Mouse (Mus musculus) c-Kit-positive CD71-positive TER-119-negative erythroid progenitor cells, embryonic 14.5 days (primary cell): ENCODE measurements around the gene Stk24.

ENCODE experiments used
- DNase-seq: peaks from one replicate; pipeline ENCODE4 v3.0.0-alpha.2; 2013; ENCODE audit warnings: low read depth

Stk24 gene

DNA sequence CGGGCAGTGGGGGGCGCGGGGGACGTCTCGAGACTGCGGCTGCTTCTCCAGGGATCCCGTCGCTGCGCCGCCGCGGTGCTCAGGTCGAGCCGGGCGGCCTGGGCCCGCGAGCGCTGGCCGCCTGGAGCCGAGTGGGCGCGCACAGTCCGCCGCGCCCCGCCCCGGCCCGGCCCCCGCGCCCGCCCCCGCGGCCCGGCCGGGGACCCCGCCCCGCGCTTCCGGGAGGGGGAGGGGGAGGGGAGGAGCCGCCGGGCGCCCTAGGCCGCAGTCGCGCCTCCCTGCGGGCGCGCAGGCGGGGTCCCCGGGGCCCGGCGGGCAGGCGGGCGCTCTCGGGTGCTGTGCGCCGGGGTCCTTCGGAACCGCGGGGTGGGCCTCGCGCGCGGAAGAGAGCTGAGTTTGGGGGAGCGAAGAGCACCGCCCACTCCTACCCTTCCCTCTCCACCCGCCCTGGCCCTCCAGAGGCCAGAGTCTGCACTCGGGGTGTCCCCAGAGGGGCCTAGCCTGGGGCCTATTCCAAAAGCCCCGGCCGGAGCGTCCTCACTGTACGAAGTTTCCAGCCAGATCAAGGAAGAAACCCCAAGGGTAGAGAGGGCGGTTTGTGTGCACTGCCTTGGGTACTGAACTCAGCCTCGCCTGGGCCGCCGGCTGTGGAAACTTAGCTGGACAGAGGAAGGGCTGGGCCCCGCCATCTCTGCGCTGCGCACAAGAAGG is 540 bp downstream of the Stk24 start:
- DNase-seq, result no peak

- DNase-seq, result no peak
Measured at GRCm38 (mm10) chr14:121378243-121379115, 1.3 kb downstream of the Stk24 start.

GRCm38 (mm10) chr14:121376566-121376965 is 3.2 kb downstream of the Stk24 start:
- no peak for DNase-seq

- DNase-seq, result no peak
Measured at GRCm38 (mm10) chr14:121373901-121374300, 5.9 kb downstream of the Stk24 start.

DNA sequence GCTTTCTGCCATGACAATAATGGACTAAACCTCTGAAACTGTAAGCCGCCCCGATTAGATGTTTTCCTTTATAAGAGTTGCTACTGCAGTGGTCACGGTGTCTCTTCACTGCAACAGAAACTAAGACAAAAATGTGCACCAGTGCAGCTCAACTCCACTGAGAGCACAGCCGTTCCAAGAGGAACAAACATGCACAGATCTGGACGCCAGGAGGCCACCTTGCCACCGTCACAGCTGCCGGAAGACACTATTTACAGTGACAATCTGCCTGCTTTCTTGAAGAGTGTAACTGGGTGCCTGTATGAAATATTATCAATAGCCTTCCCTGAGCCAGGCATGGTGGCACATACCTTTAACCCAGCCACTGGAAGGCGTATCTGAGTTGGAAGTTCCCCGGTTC is 6.8 kb downstream of the Stk24 start:
- no peak for DNase-seq

DNA sequence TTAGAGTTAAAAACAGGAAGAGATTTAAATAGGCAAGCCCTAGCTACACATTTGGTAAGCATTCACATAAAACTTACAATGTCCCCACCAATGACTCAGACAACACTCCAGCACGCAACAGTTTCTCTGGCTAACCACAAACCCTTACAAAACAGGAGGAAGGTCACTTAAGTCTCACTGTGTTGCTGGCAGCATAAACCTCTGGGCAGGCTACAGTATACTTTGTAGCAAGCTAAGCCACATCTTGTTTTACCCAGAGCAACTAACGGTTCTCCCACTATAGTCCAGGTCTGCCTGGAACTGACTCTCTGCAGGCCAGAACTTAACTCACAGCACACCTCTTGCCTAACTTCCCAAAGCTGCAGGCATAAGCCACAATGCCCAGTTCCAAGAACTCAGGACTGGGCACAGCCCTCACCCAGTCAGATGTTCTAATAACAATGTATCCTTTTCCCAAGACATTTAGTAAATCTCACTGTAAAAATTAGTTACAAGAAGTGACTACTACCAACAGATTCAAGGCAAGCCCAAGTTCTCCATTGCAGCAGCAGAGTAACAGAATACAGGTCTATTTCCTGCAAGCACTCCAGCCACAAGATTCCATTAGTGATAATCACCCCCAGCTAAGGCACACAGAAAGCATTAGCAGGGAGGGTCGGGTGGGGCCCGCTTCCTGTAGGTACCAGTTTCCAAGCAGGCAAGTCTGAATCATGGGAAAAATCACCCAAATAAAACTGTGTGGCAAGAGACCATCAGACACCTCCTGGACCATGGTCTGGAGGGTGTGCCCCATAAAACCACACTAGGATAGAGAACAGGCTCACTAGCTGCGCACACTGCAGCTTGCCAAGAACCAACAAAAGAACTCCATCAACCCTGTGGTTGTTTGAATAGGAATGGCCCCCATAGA is 7.6 kb downstream of the Stk24 start:
- DNase-seq, result no peak

DNA sequence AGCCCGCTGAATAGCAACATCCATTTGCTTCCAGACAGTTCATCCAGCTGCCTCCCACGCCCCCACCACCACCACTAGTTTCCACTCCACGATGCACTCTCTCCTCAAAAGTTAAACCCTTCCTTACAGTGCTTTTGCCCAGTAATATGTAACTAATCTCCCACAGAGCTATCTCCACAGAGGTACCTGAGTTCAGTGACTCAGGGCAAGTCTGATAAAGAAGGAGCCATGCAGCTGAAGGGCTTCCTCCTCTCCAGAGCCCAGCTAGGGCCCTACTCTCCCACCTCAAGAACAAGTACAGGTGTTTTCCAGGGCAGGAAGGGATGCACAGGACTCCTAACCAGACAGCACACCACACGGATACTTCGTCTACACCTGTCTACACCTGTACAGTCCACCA is 10.4 kb downstream of the Stk24 start:
- DNase-seq, result no peak

DNA sequence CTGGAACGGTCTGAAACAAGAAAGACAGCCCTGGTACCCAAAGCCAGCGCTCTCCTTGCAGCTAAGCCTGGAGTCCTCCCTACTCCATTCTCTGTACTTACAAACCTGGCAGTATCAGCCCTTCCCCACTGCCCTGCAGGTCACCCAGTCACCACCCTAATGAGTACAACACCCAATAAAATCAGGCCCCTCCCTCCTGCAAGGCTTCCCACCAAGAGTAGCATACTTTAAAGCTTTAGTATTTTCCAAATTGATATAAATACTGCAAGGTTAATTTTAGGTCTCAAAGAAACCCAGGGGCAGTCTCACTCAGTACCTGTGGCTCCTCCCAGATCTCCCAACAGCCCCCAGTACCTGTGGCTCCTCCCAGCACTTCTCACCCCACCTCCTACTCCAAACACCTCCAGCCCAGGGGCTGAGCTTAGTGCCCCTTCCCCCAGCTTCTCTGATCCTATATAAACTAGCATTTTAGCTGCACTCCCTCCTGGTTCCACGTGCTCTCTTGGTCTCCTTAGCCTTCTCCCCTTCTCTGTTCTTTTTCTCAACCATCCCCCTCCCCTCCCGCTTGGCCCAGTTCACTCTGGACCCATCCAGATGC is 11.6 kb downstream of the Stk24 start:
- no peak for DNase-seq

GRCm38 (mm10) chr14:121365991-121366728 is 13.7 kb downstream of the Stk24 start:
- no peak for DNase-seq

- DNase-seq, result peak; percentile 74
Measured at GRCm38 (mm10) chr14:121365390-121365789, 14.4 kb downstream of the Stk24 start.

DNA sequence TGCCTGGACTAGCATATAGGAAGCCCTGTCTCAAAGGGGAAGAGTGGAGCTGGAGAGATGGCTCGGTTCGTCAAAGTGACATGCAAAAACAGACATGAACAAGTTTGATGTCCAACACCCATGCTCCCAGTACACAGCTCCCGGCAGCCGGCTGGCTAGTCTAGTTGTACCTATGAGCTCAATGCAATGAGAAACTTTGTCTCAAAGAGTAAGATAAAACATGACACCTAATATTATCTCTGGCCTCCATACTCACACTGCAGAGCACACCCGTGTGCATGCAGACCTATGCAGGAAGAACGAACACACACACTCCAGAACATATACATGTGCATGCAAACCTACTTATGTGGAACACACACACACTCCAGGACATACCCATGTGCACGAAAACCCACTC is 15.5 kb downstream of the Stk24 start:
- DNase-seq, result no peak

GRCm38 (mm10) chr14:121361319-121362114 is 18.3 kb downstream of the Stk24 start:
- DNase-seq, result no peak

DNA sequence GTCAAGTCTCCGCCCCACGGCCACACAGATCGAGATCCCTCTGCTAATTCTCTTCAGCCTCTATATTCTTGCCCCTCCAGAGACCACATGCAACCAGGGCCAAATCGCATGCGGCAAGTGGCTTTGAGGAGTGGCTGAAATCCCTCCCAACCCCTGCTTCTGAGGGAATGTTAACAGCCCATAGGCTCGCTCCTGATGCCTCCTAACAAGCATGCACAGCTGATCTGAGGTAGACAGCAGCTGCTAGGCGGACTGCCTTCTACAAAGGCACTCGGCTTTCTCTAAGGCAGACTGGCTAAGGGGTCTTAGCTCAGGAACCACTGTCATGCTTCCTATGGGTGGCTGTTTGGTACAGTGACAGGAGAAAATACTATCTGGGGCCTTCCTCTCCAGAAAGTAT is 20.0 kb downstream of the Stk24 start:
- DNase-seq, result no peak

DNA sequence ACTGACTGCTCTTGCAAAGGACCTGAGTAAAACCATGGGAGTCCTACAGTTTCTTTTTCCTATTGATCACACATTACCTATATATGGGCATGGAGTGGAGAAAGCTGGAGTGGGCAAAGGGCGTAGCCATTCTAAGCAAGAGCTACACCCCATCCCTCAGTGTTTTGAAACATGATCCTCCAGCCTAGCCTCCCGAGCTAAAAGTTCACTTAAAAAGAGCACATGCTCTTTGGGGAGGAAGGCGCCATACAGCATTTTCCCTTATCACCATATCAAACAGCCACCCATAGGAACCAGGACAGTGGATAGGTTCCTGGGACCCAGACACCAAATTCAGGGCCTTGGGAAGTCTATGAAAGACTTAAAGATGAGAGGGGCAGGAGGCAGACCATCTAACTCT is 20.8 kb downstream of the Stk24 start:
- no peak for DNase-seq

GRCm38 (mm10) chr14:121358327-121358726 is 21.5 kb downstream of the Stk24 start:
- no peak for DNase-seq

DNA sequence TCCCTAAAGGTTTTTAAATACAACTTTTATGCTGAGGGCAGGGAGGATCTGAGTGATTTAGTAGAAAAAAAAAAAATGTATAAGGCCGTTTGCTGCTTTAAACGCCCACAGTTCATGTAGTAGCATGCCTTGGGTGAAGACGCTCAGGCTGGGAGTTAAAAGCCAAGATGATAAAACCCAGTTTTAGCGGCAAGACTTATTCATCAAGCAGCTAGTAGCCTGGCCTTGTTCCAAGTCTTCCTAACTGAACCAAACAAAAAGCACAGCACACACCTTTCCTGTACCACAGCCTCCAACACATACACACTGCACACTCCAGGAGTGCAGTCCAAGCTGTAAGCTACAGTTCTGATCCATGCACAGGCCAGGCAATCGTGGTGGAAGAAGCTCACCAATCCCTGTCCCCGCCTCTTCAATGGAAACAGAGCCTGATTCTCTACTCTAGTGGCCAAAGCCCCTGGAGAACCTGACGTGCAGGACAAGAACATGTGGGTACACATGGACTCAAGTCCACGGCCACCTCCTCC is 23.4 kb downstream of the Stk24 start:
- no peak for DNase-seq

DNA sequence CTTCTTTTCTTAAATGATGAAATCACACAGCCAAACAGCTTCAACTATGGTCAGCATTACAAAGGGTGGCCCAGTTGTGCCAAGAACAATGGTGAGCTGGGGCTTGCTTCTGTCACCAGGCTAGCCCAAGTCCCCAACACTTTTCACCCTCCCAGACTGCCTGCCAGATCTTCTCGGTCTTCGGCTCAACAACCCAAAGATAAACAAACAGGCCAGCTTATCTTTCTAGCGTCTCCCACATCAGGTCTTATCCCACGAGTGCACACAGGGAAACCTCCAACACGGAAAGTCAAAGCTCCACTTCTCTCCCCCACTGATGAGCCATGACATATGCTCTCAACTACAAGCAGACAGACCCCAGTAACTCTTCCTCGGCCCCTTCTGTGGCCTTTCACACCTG is 24.1 kb downstream of the Stk24 start:
- peak; percentile 66 for DNase-seq

DNA sequence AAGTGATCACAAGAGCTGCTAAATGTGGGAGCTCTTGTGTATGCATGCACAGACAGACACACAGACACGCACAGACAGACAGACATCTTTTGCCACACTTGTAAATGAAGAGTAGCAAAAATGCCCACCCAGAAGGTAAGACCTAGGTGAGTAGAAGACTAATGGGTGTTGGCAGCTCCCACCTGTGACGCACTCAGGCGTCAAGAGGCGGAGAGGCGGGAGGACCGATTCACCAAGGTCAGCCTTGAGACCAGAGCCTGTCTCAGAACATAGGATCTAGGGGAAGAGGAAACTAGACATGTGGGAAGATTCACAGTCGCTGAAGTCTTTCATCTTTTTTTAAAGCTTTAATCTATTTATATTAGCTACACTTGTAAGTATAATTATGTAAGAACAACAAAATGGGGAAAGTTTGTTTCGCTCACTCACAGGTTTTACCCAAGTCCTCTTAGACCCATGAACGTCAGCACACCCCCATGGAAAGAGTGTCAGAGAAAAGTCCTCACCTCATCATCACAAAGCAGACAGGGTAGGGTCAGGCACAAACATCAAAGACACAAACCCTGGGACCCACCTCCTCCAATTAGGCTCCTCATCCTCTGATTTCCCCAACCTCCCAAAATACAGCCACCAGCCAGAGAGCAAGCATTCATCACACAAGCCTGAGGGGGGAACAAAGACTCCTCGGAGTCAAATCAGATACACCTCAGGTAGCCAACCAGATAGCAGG is 26.0 kb downstream of the Stk24 start:
- no peak for DNase-seq

DNA sequence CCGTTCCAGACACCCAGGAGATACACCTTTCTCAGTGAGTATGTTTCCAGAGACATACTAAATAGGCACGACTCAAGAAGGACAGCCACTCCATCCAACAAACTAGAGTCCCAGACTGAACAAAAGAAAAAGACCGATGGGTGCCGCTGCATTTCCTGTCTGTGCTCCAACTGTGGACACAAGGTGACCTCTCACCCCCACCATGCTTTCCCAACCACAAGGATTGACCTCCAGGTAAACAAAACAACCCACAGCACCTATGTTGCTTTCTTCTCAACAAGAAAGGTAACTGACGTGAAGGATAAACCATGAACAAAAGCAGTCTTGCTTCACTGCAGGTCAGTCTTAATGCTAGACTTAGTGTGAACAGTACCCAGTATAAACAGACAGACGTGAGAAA is 27.1 kb downstream of the Stk24 start:
- DNase-seq, result no peak

GRCm38 (mm10) chr14:121351737-121352136 is 28.1 kb downstream of the Stk24 start:
- DNase-seq, result no peak
